Mouse (Mus musculus): ENCODE measurements around the gene Carnmt1. TPM values are rescaled to one million over a fixed set of nuclear protein-coding genes. Genes with fewer than 3 reads are reported as not detected.

Carnmt1 gene
- polyA plus RNA-seq, 1 experiment, result 3.1 TPM

DNA sequence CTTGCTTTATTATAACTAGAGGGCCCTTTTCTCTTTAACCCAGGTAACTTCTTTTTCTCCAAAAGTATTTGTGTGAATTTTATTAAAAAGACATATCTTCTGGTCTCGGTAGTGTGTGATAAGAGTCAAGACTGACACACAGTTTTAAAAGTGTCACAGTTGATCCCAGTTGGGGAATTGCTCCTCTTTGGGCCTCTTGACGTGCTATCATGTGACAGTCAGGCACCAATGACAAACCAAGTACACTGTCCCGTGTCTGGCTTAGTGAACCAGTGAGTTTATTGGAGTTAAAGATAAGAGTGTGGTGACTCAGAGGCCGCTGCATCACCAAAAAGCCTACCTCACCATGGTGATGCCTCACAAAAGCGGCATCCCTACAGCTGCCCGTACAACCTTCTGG, 26.5 kb upstream of the Carnmt1 start:
- H3K36me3 ChIP-seq (ENCODE audit: control insufficient read depth, insufficient read depth, low read length), result peaks cover 8% of the 10 kb centered on the region
- no peak for DNase-seq (ENCODE audit: low read depth in 1 of 2, low spot score in 2 of 2)
- no peak overlapping the region for H3K4me3 ChIP-seq (ENCODE audit: extremely low read depth, insufficient read depth, insufficient read length)
- H3K27me3 ChIP-seq (ENCODE audit: control insufficient read depth, insufficient read depth, low read length), result no peaks in the 10 kb centered on the region
- 88% methylated on average over 6 of the region's 6 CpGs for WGBS
- H3K27ac ChIP-seq (ENCODE audit: insufficient read depth, low read length), result no peak overlapping the region
- TF ChIP-seq POLR2A (IDR thresholded peaks at IDR 0.05; ENCODE audit: low read depth, low read length), result no peak
- no peak for TF ChIP-seq CTCF (IDR thresholded peaks at IDR 0.05; ENCODE audit: extremely low read depth, insufficient read depth, insufficient read length, insufficient replicate concordance)
- peaks cover 9% of the 10 kb centered on the region; the same call in 1 of the 2 replicates for H3K4me1 ChIP-seq (ENCODE audit: control insufficient read depth, insufficient read depth, insufficient read length)

DNA sequence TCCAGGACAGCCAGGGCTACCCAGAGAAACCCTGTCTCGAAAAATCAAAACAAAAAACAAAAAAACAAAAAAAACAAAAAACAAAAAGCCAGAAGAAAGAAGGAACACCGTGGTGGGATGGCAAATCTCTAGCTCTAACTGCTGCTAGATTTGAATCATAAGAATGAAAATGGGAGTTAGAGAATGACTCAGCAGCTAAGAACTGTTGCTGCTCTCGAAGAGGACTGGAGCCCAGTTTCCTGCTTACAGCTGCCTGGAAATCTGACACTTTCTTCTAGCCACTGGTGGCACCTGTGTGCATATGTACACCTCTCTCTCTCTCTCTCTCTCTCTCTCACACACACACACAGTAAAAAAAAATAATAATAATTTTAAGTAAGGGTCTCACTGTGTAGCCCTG, 24.2 kb upstream of the Carnmt1 start:
- Histone ChIP-seq H3K36me3 (ENCODE audit: control insufficient read depth, insufficient read depth, low read length) (peaks cover 8% of the 10 kb centered on the region), H3K4me1 (ENCODE audit: control insufficient read depth, insufficient read depth, insufficient read length) (peaks cover 6% of the 10 kb centered on the region; the same call in 1 of the 2 replicates), H3K27me3 (ENCODE audit: control insufficient read depth, insufficient read depth, low read length) (no peaks in the 10 kb centered on the region), H3K27ac (ENCODE audit: insufficient read depth, low read length) (peak overlapping the region; percentile 31), H3K4me3 (ENCODE audit: extremely low read depth, insufficient read depth, insufficient read length) (no peak overlapping the region)
- no peak for TF ChIP-seq POLR2A (IDR thresholded peaks at IDR 0.05; ENCODE audit: low read depth, low read length)
- no peak for TF ChIP-seq CTCF (IDR thresholded peaks at IDR 0.05; ENCODE audit: extremely low read depth, insufficient read depth, insufficient read length, insufficient replicate concordance)
- no peak for DNase-seq (ENCODE audit: low read depth in 1 of 2, low spot score in 2 of 2)
- WGBS, result 38% methylated on average over 3 of the region's 3 CpGs

DNA sequence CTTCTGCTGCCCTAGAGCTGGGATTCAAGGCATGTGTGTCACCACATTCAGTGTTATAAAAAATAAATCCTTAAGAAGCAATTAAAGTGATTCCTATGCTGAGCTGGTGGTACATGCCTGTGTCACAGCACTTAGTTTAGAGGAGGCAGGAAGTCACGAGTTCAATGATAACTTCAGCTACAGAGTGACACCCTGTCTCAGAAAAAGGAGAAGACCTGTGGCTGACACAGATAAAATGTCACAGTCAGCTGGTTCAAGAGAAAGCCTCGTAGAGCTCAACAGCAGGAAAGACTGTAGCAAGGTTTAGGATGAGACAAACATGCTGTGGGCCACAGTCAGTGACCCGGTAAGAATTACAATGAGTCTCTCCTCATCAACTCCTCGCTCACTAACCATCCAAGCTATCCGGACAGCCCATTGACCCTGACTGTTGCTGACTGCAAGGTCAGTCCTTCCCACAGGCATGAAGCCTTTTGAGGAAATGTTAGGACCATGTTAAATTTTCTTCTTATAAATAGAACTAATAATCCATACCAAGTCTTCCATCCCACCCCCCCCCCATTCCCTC, 23.6 kb upstream of the Carnmt1 start:
- peak overlapping the region; percentile 31 for H3K27ac ChIP-seq (ENCODE audit: insufficient read depth, low read length)
- TF ChIP-seq POLR2A (IDR thresholded peaks at IDR 0.05; ENCODE audit: low read depth, low read length) (no peak), CTCF (IDR thresholded peaks at IDR 0.05; ENCODE audit: extremely low read depth, insufficient read depth, insufficient read length, insufficient replicate concordance) (no peak)

DNA sequence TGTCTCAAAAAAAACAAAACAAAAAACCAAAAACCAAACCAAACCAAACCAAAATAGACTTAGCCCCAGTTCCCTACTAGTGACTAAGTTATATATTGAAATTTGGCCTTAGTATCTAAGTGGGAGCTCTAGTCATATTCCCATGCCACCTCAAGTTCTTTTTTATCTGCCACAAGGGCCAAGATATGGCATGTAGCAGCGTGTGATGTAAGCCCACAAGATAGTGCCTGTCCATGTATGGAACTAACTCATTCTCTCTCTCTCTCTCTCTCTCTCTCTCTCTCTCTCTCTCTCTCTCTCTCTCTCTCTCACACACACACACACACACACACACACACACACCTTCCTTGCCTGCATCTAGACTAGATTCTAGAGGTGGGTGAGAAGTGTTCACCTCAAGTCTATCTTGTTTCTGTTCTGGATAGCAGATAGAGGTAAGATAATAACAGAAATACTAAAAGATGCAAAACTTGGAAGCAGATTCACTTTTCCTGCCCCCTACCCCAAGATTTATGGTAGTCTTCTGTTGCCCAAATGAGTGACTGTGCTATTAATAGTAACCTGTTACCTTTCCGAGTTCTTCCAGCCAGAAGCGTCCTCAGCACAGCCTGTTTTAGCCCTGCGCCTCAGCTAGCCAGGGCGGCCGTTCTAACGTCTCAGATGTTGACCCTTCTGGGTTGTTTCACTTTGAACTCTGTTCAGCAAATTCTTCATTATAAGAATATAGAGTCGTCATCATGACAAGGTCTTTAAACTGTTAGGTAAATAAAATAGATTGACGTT, 22.6 kb upstream of the Carnmt1 start:
- no peak overlapping the region for H3K4me3 ChIP-seq (ENCODE audit: extremely low read depth, insufficient read depth, insufficient read length)
- TF ChIP-seq POLR2A (IDR thresholded peaks at IDR 0.05; ENCODE audit: low read depth, low read length), result no peak
- no peak for TF ChIP-seq CTCF (IDR thresholded peaks at IDR 0.05; ENCODE audit: extremely low read depth, insufficient read depth, insufficient read length, insufficient replicate concordance)
- DNase-seq (ENCODE audit: low read depth in 1 of 2, low spot score in 2 of 2), result no peak
- peaks cover 6% of the 10 kb centered on the region; the same call in 1 of the 2 replicates for H3K4me1 ChIP-seq (ENCODE audit: control insufficient read depth, insufficient read depth, insufficient read length)
- no peaks in the 10 kb centered on the region for H3K27me3 ChIP-seq (ENCODE audit: control insufficient read depth, insufficient read depth, low read length)
- H3K36me3 ChIP-seq (ENCODE audit: control insufficient read depth, insufficient read depth, low read length), result peaks cover 3% of the 10 kb centered on the region; the same call in 1 of the 2 replicates
- H3K27ac ChIP-seq (ENCODE audit: insufficient read depth, low read length), result no peak overlapping the region
- 92% methylated on average over 9 of the region's 9 CpGs for WGBS

More for the DNA sequence above, 23.6 kb upstream of the Carnmt1 start:
- Histone ChIP-seq H3K27me3 (ENCODE audit: control insufficient read depth, insufficient read depth, low read length) (no peaks in the 10 kb centered on the region), H3K4me1 (ENCODE audit: control insufficient read depth, insufficient read depth, insufficient read length) (peaks cover 6% of the 10 kb centered on the region; the same call in 1 of the 2 replicates), H3K4me3 (ENCODE audit: extremely low read depth, insufficient read depth, insufficient read length) (no peak overlapping the region), H3K36me3 (ENCODE audit: control insufficient read depth, insufficient read depth, low read length) (peaks cover 6% of the 10 kb centered on the region)
- DNase-seq (ENCODE audit: low read depth in 1 of 2, low spot score in 2 of 2), result no peak
- WGBS, result 43% methylated on average over 5 of the region's 5 CpGs

DNA sequence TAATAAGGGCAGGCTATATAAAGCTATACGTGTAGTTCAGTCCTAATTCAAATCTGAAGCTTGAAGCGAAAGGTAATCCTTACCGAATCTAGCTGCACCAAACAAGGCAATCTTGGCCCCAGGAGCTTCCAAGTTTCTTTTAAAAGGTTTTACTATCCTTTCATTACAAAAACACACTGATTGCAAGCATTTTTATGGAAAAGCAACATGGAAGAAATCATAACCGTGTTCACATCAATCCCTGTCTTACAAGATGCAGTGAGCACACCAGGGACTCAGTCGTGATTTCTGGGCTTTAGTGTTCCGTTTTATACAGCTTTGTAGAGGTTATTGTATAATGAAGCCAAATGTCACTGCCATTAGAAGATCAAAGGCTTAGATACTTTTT, 22.0 kb upstream of the Carnmt1 start:
- peaks cover 6% of the 10 kb centered on the region; the same call in 1 of the 2 replicates for H3K4me1 ChIP-seq (ENCODE audit: control insufficient read depth, insufficient read depth, insufficient read length)
- no peak overlapping the region for H3K4me3 ChIP-seq (ENCODE audit: extremely low read depth, insufficient read depth, insufficient read length)
- H3K36me3 ChIP-seq (ENCODE audit: control insufficient read depth, insufficient read depth, low read length), result peaks cover 3% of the 10 kb centered on the region; the same call in 1 of the 2 replicates
- H3K27ac ChIP-seq (ENCODE audit: insufficient read depth, low read length), result no peak overlapping the region
- 93% methylated on average over 6 of the region's 6 CpGs for WGBS
- H3K27me3 ChIP-seq (ENCODE audit: control insufficient read depth, insufficient read depth, low read length), result no peaks in the 10 kb centered on the region
- no peak for TF ChIP-seq POLR2A (IDR thresholded peaks at IDR 0.05; ENCODE audit: low read depth, low read length)
- TF ChIP-seq CTCF (IDR thresholded peaks at IDR 0.05; ENCODE audit: extremely low read depth, insufficient read depth, insufficient read length, insufficient replicate concordance), result no peak
- DNase-seq (ENCODE audit: low read depth in 1 of 2, low spot score in 2 of 2), result no peak

DNA sequence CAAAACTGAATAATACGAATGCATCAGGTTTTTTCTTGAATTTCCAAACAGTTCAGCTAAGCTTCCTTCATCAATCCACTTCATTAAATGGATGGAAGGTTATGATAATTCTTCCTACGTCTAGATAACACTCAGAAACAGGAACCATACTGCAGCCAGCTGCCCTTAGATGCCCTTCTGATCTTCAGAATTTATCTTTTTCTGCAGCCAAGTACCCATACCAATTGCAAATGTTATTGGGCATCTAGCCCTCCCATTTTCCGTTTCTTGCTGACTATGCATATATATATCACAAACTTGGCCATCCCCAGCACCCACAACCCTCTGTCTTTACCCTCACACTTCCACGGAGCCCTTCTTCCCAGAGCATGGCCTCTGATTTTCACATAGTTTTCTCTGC, 20.6 kb upstream of the Carnmt1 start:
- no peak overlapping the region for H3K27ac ChIP-seq (ENCODE audit: insufficient read depth, low read length)

More for the DNA sequence above, 20.6 kb upstream of the Carnmt1 start:
- no peak for TF ChIP-seq CTCF (IDR thresholded peaks at IDR 0.05; ENCODE audit: extremely low read depth, insufficient read depth, insufficient read length, insufficient replicate concordance)
- TF ChIP-seq POLR2A (IDR thresholded peaks at IDR 0.05; ENCODE audit: low read depth, low read length), result no peak
- H3K27me3 ChIP-seq (ENCODE audit: control insufficient read depth, insufficient read depth, low read length), result no peaks in the 10 kb centered on the region
- H3K4me3 ChIP-seq (ENCODE audit: extremely low read depth, insufficient read depth, insufficient read length), result no peak overlapping the region
- DNase-seq (ENCODE audit: low read depth in 1 of 2, low spot score in 2 of 2), result no peak
- H3K36me3 ChIP-seq (ENCODE audit: control insufficient read depth, insufficient read depth, low read length), result peaks cover under 1% of the 10 kb centered on the region; the same call in 1 of the 2 replicates
- H3K4me1 ChIP-seq (ENCODE audit: control insufficient read depth, insufficient read depth, insufficient read length), result peaks cover 6% of the 10 kb centered on the region; the same call in 1 of the 2 replicates
- 78% methylated on average over 4 of the region's 4 CpGs for WGBS
